Mouse (Mus musculus): ENCODE measurements around the gene Cdk19. TPM values are rescaled to one million over a fixed set of nuclear protein-coding genes. Genes with fewer than 3 reads are reported as not detected.
"Not testable (repeated sequence)": the region's sequence is repeated elsewhere in the genome, so short reads cannot be mapped to it uniquely, and the experiment has no call there.

Cdk19 gene
- total RNA-seq, 2 experiments from 2014 or later = 47.1 to 47.5 TPM

DNA sequence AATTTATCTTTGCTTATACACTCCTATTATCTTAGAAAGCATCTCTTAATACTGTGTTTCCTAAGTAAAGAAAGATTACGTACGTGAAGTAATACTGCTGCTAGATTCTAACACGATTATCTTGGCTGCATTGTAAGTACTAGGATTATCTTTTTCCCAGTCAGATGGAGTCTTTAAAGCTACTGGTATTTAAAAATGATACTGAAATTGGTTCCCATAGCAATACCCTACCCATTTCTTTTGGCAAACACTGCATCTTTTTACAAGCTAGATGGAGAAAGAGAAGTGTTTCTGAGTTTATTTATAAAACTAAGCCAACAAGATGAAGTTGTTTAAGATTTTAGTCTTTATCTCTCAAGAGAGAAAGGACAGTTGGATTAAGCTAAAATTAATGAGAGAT lies 67.3 kb downstream of the Cdk19 start:
- H3K4me3 ChIP-seq = no peak overlapping the region
- TF ChIP-seq CTCF (IDR thresholded peaks at IDR 0.05) = no peak
- DNase-seq (ENCODE audit: extremely low spot score in 1 of 2, low spot score in 2 of 2) = no peak
- intact Hi-C loops (cut with DNase I) = no loop called here
- H3K27ac ChIP-seq = peak overlapping the region; percentile 64

DNA sequence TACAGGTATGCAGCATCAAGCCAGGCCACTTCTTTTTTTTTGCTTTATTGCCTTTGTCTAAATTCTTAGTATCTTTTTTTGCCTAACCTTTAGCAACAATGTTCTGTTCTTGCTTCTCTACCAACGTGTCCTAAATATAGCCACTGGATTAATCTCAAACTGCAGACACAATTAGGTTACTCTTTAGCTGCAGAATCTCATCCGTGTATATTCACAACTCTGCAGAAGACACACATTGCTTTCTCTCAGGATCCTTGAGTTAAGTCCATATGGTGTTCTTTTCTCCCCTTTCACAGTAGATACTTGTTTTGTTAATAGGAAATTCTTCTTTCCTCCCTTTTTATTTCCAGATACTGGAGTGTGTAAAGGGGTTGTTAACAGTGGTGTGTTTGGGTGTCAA lies 70.0 kb downstream of the Cdk19 start:
- no peak for TF ChIP-seq CTCF (IDR thresholded peaks at IDR 0.05)
- Histone ChIP-seq H3K4me3 (no peak overlapping the region), H3K27ac (peak overlapping the region; percentile 36)
- intact Hi-C loops (cut with DNase I) = no loop called here
- no peak for DNase-seq (ENCODE audit: extremely low spot score in 1 of 2, low spot score in 2 of 2)

DNA sequence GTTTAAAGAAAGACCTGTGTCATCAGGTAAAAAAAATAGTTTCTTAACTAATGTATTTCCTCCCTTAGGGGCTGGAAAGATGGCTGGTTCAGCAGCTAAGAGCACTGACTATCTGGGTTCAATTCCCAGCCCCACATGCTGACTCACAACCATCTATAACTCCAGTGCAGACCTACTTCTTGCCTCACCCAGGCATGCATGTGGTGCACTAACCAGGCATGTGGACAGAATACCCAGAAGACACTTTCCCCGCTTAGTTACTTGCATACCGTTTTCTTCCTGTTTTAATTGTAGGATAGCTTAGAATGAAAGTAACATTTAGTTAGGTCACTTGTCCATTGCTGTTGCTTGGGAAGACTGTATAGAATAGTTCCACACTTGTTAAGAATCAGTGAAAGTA lies 72.0 kb downstream of the Cdk19 start:
- TF ChIP-seq CTCF (IDR thresholded peaks at IDR 0.05) = no peak
- H3K4me3 ChIP-seq = no peak overlapping the region
- no peak overlapping the region for H3K27ac ChIP-seq
- no peak for DNase-seq (ENCODE audit: extremely low spot score in 1 of 2, low spot score in 2 of 2)
- intact Hi-C loops (cut with DNase I) = no loop called here

DNA sequence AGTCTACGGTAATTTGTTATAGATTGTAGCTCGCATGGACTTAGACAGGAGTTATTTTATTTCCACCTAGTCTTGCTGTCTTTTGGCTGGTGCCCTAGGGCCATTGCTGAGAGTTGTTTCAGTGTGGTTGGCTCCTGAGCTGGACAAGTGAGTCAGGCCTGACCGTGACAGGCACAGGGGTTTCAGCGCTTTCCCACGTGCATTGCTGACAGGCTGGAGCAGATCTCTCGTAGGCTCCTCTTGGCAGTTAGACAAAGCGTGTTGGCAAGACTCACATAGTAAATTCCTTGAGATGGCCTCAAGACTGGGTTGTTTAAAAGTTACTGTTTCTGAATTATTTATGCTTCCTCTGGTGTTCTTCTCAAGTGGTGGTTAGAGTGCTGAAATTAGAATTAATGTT lies 77.6 kb downstream of the Cdk19 start:
- intact Hi-C loops (cut with DNase I) = loop anchor here (5.0 kb wide), 1 partner anchor 40 kb away; no protein-coding TSS in a partner anchor

DNA sequence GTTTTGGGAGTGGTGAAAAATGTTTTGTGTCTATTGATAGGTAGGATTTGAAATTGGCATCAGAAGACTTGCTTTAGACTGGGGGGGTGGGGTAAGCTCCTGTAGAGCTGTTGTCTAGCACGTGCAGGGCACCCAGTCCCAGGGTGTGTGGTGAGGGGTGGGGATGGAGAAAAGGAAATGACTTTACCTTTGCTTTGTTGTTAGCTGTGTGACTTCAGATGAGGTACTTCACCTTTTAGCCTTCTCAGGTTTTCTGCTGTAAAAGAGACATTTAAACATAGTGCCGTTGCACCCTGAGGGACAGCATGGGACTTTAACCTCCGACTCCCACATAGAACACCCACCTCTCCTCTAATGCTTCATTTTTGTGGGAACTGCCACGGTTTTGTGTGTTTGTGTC lies 80.5 kb downstream of the Cdk19 start:
- Histone ChIP-seq H3K4me3 (no peak overlapping the region), H3K27ac (no peak overlapping the region)
- no peak for TF ChIP-seq CTCF (IDR thresholded peaks at IDR 0.05)
- no peak for DNase-seq (ENCODE audit: extremely low spot score in 1 of 2, low spot score in 2 of 2)
- intact Hi-C loops (cut with DNase I) = loop anchor here (5.0 kb wide), 1 partner anchor 43 kb away; no protein-coding TSS in a partner anchor

More for the DNA sequence above, 77.6 kb downstream of the Cdk19 start:
- Histone ChIP-seq H3K4me3 (no peak overlapping the region), H3K27ac (peak overlapping the region; percentile 20; the same call in 1 of the 2 replicates)
- peak; percentile 41 to 55 for DNase-seq (ENCODE audit: extremely low spot score in 1 of 2, low spot score in 2 of 2)
- TF ChIP-seq CTCF (IDR thresholded peaks at IDR 0.05) = no peak

DNA sequence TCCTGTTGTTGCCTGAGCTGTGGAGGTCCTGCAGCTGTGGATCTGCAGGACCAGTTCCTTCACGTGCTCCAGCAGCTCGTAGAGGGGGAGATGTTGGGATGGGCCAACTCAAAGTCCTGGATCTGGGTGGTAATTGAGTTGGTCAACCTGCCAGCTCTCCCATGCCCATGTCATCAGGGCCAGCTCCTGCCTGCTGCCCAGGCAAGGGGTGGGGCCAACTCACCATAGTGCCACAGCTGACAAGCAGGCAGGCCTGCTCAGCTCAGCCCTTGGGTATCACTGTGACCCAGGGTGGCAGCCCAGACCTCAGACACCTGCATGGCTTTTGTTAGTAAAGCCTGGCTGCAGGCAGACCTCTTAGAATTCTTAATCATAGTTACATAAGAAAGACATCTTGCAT lies 81.3 kb downstream of the Cdk19 start:
- TF ChIP-seq CTCF (IDR thresholded peaks at IDR 0.05) = no peak
- intact Hi-C loops (cut with DNase I) = no loop called here
- Histone ChIP-seq H3K27ac (no peak overlapping the region), H3K4me3 (no peak overlapping the region)
- DNase-seq (ENCODE audit: extremely low spot score in 1 of 2, low spot score in 2 of 2) = no peak

DNA sequence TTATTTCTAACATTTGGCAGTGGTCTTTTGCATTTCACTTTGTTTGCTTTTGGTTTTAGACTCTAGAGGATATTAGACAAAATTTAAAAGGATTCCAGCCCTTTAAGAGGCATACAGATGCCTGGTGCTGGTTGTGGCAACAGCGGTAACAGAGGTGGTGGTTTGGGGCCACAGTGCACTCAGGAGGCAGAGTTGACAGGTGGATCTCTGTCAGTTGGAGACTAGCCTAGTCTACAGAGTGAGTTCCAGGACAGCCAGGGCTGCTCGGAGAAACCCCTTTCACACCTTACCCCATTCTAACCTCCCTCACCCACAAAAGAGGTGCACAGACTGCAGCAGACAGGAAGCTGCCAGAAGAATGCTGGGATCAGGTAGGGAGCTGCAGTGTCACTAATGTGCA lies 82.4 kb downstream of the Cdk19 start:
- TF ChIP-seq CTCF (IDR thresholded peaks at IDR 0.05) = no peak
- Histone ChIP-seq H3K27ac (no peak overlapping the region), H3K4me3 (no peak overlapping the region)
- no peak for DNase-seq (ENCODE audit: extremely low spot score in 1 of 2, low spot score in 2 of 2)
- intact Hi-C loops (cut with DNase I) = no loop called here

DNA sequence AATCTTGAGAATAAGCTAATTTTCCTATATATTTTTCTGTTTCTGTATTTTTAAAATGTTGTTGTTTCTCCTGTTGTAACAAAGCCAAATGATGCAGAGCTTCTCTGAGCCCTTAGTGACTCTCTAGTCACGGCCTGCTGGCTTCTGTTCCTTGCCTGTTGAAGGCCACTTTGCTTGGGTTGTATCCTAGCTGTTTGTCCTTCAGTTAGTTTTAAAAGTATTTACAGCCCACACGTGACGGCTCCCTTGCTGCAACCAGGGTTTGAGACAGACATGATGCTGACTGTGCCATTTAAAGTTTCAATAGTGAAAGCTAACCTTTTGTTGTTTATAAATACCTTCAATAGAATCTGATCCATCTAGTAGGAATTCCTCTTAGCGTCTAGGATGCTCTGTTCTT lies 83.3 kb downstream of the Cdk19 start:
- no peak for TF ChIP-seq CTCF (IDR thresholded peaks at IDR 0.05)
- DNase-seq (ENCODE audit: extremely low spot score in 1 of 2, low spot score in 2 of 2) = no peak

DNA sequence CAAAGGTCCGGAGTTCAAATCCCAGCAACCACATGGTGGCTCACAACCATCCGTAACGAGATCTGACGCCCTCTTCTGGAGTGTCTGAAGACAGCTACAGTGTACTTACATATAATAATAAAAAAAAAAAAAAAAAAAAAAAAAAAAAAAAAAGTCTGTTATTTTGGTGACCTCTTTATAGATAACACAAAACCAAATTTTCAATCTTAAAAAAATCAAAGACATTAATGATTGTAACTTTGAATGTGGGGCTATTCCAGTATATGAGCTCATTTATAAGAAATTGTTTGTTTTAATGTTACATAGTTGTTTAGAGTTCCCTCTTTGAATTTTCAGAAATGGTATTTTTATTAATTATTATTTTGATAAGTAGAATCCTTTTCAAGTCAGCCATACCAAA lies 85.1 kb downstream of the Cdk19 start:
- intact Hi-C loops (cut with DNase I); H3K27ac ChIP-seq; DNase-seq (ENCODE audit: extremely low spot score in 1 of 2, low spot score in 2 of 2); H3K4me3 ChIP-seq: not testable (repeated sequence)

More for the DNA sequence above, 83.3 kb downstream of the Cdk19 start:
- H3K4me3 ChIP-seq = no peak overlapping the region
- H3K27ac ChIP-seq = no peak overlapping the region
- intact Hi-C loops (cut with DNase I) = no loop called here

DNA sequence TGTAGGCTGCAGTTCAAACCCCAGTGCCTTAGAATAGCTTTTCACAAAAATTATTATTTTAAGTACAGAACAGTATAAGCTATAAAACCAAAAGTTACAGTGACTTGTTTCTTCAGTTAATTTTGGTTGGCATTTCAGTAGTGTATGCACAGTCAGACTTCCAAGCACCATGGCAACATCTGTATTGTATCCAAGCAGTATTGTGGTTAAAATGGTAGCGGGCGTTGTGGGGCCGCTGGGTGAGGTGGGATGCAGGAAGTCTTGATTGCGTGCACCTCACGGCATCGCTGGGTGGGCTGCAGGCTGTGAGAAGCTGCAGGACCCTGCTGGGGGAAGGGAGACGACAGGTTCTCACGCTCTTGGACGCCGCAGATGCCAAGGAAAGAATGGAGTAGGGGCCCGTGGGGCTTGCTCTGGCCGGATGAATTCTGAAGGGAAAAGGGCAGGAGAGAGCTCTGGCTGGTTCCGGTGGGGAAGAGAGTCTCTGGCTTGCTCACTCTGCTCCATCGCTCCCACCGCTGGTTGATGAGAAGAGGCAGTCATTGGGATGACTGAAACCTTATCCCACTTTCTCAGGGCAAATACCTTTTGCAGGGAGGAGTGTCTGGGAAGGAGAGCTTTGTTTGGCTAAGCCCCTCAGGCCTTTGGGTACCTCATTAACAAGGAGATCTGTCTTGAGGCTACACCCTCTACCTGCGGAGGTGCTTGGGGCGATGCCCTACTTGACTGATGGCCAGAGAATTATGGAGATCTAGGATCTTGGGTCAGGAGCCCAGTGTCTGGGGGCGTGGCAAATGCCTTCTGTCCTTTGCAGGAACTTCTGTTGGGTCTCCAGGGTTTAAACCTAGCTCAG lies 86.1 kb downstream of the Cdk19 start:
- TF ChIP-seq CTCF (IDR thresholded peaks at IDR 0.05) = no peak
- Histone ChIP-seq H3K27ac (peak overlapping the region; percentile 36; the same call in 1 of the 2 replicates), H3K4me3 (peak overlapping the region; percentile 16; the same call in 1 of the 2 replicates)
- DNase-seq (ENCODE audit: extremely low spot score in 1 of 2, low spot score in 2 of 2) = no peak
- intact Hi-C loops (cut with DNase I) = no loop called here

DNA sequence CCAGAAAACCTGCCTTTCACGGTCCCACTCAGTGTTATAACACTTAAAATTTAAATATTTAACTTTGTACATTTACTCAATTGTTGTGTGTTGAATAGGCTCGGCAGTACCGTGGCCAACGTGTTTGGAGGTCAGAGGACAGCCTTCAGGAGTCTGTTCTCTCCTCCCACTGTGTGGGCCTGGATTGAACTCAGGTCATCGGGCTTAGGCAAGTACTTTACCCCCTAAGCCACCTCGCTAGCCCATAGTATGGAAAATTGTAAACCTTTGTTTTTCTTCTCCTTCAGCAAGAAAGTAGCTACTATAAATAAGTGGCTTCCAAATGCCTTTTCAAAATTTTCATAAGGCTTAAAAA lies 86.7 kb downstream of the Cdk19 start:
- intact Hi-C loops (cut with DNase I) = no loop called here
- H3K27ac ChIP-seq = no peak overlapping the region

DNA sequence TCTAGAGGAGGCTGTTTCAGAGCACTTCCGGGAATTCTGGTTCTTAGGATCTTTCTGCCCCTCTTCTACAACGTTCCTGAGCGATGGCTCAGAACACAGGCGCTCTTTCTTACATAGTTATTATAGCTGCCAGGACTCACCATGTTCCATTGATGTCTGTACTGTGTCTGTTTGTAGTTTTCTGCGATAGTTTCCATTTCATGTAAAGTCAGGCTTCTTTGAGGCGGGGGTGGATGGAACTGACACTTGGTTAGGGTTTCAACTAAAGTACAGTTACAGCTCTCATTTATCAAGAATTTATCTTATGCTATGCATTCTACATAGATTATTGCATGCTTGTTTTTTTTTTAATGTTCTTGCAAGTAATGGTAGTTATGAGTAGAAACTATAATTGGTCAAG lies 89.3 kb downstream of the Cdk19 start:
- intact Hi-C loops (cut with DNase I) = no loop called here
- H3K27ac ChIP-seq = no peak overlapping the region
- TF ChIP-seq CTCF (IDR thresholded peaks at IDR 0.05) = no peak
- DNase-seq (ENCODE audit: extremely low spot score in 1 of 2, low spot score in 2 of 2) = no peak
- H3K4me3 ChIP-seq = no peak overlapping the region

More for the DNA sequence above, 86.7 kb downstream of the Cdk19 start:
- DNase-seq (ENCODE audit: extremely low spot score in 1 of 2, low spot score in 2 of 2) = no peak
- TF ChIP-seq CTCF (IDR thresholded peaks at IDR 0.05) = no peak
- no peak overlapping the region for H3K4me3 ChIP-seq

DNA sequence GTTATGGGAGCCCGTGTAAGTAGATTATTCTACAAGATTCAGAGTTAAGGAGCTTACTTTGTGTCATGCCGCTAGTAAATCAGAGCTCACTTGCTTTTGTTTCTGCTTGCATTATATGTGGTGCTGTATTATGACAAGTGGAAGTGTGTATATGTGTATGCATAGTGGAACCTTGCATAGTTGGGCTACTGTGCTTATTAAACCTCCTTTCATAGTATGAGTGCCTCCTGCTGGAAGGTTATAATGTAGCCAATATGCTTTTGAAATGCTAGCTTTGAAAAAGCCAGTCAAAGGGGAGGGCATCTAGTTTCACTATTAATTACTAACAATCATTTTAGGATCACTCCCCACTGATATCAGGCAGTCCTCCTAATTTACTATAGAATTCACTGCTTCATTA lies 89.7 kb downstream of the Cdk19 start:
- intact Hi-C loops (cut with DNase I) = no loop called here
- no peak for DNase-seq (ENCODE audit: extremely low spot score in 1 of 2, low spot score in 2 of 2)
- TF ChIP-seq CTCF (IDR thresholded peaks at IDR 0.05) = peak; percentile 23
- Histone ChIP-seq H3K27ac (no peak overlapping the region), H3K4me3 (no peak overlapping the region)

Data from left cerebral cortex, adult 2 months (tissue).